Mouse (Mus musculus) midbrain, embryonic 13.5 days (tissue): ENCODE data around the gene Plg. TPM values are rescaled to one million over a fixed set of nuclear protein-coding genes. Genes with fewer than 3 reads are reported as not detected.
A peak's percentile ranks its signal among the peaks of the same experiment; 100 is the strongest.

ENCODE experiments used
- ATAC-seq: fragments of 200-750 bp; cut with Nextera tagmentation; 2 replicates; pipeline ENCODE4 v1.8.0; 2017; ENCODE audit warnings: mild to moderate bottlenecking, moderate TSS enrichment, moderate library complexity
- H3K27ac ChIP-seq: fragments of 300-500 bp; sonication (generic); 2 replicates; pipeline ENCODE4 v1.5.1; 2015; ENCODE audit warnings: inconsistent platforms, mild to moderate bottlenecking, moderate library complexity
- H3K27me3 ChIP-seq: fragments of 300-500 bp; sonication (generic); 2 replicates; pipeline ENCODE4 v1.6.1; 2015; ENCODE audit warnings: mild to moderate bottlenecking, inconsistent platforms
- H3K36me3 ChIP-seq: fragments of 300-500 bp; sonication (generic); 2 replicates; pipeline ENCODE4 v1.6.1; 2015; ENCODE audit warnings: mild to moderate bottlenecking, inconsistent platforms
- H3K4me1 ChIP-seq: fragments of 300-500 bp; sonication (generic); replicated peaks from 2 replicates; pipeline ENCODE4 v1.6.1; 2015; ENCODE audit warnings: inconsistent platforms
- H3K4me2 ChIP-seq: fragments of 300-500 bp; sonication (generic); replicated peaks from 2 replicates; pipeline ENCODE4 v1.6.1; 2015; ENCODE audit warnings: moderate library complexity, mild to moderate bottlenecking, inconsistent platforms
- H3K4me3 ChIP-seq: fragments of 300-500 bp; sonication (generic); replicated peaks from 2 replicates; pipeline ENCODE4 v1.5.1; 2015; ENCODE audit warnings: mild to moderate bottlenecking, inconsistent platforms
- H3K9ac ChIP-seq: fragments of 300-500 bp; sonication (generic); replicated peaks from 2 replicates; pipeline ENCODE4 v1.6.1; 2015; ENCODE audit warnings: mild to moderate bottlenecking, inconsistent platforms
- H3K9me3 ChIP-seq: fragments of 300-500 bp; sonication (generic); 2 replicates; pipeline ENCODE4 v1.6.1; 2016; ENCODE audit warnings: mild to moderate bottlenecking, inconsistent platforms
- WGBS: fragments of 180-500 bp; shearing (Covaris S2); methylation state at CpG from one replicate; pipeline ENCODE4 v1.1.7; 2015; 5-methylcytosine and 5-hydroxymethylcytosine counted together
- polyA plus RNA-seq: library from polyadenylated mRNA; unstranded; fragments of >200 nt; fragmentation: Nextera tagmentation; extraction: Ambion mirVana; gene quantifications from 2 replicates; pipeline ENCODE4 v1.2.1, GENCODE M21; 2015

Plg gene
- polyA plus RNA-seq, 1 experiment from 2014 or later = 0.17 TPM

DNA sequence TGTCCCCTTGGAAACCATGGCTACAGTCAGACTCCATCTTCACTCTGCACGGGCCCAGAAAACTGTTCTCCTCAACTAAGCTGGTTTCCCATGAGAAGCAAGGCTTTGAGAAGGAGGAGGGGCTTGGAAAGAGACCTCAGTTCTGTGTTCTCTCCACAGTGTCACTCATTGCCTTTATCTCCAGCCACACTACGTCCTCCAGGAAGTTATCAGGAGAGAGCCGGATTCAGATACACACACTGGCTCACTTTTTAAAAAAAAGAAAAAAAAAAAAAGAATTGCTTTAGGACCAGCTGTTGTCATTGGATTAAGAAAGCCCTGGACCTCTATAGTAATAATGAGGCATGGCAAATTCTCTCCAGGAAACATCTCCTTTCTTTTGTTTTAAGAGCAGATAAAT is 48.7 kb downstream of the Plg start:
- H3K27me3 ChIP-seq = no peaks in the 10 kb centered on the region
- H3K27ac ChIP-seq = no peak overlapping the region
- H3K9me3 ChIP-seq = no peaks in the 10 kb centered on the region
- no peak overlapping the region for H3K4me2 ChIP-seq
- ATAC-seq = no peak
- no peaks in the 10 kb centered on the region for H3K36me3 ChIP-seq
- WGBS = 37% methylated on average over 3 of the region's 3 CpGs
- H3K4me3 ChIP-seq = no peak overlapping the region
- peaks cover 9% of the 10 kb centered on the region for H3K4me1 ChIP-seq
- no peak overlapping the region for H3K9ac ChIP-seq

DNA sequence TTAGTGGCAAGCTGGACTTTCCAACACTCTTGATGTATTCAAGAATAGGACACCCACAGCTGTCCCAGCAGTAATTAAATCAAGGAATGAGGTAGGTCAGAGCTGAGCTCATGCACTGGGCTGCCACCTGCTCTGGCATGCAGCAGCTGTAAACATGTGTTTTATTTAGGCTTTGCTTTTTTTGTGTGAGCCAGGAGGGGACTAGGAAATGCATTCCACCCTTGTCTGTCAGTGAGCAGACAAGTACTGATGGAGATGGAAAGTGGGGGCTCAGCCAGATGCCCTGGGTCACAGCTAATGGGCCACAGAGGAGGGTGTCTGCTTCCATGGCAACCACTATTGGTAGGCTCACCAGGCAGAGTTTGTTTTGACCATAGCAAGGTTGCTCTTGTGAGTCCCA is 50.0 kb downstream of the Plg start:
- H3K4me3 ChIP-seq = no peak overlapping the region
- no peak overlapping the region for H3K9ac ChIP-seq
- H3K27ac ChIP-seq = no peak overlapping the region
- ATAC-seq = 0 out of 2 replicates have a peak, but pooled peaks have one; percentile 56
- H3K27me3 ChIP-seq = no peaks in the 10 kb centered on the region
- no peaks in the 10 kb centered on the region for H3K9me3 ChIP-seq
- H3K36me3 ChIP-seq = no peaks in the 10 kb centered on the region
- peaks cover 9% of the 10 kb centered on the region for H3K4me1 ChIP-seq
- H3K4me2 ChIP-seq = no peak overlapping the region

DNA sequence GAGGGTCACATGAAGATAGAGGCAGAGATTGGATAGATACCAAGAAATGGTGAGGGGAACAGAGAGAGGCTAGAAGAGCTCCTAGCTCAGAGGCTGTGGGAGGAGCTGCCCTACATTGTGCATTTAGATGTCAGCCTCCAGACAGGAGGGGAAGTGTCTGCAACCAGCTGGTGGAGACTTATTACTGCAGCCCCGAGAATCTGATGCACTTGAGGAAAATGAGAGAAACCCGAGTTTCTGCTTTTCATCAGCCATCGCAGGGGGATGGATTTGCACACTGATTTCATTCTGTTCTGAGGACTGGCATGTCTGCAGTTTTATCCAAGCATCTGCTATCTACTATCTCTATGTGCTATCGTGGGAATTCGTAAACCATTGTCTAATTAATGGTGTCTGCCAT is 53.3 kb downstream of the Plg start:
- ATAC-seq = no peak
- Histone ChIP-seq H3K4me2 (no peak overlapping the region), H3K4me3 (no peak overlapping the region), H3K27ac (no peak overlapping the region), H3K36me3 (no peaks in the 10 kb centered on the region), H3K9me3 (no peaks in the 10 kb centered on the region), H3K9ac (no peak overlapping the region), H3K27me3 (no peaks in the 10 kb centered on the region), H3K4me1 (peaks cover 9% of the 10 kb centered on the region)
- WGBS = 73% methylated on average over 5 of the region's 5 CpGs

DNA sequence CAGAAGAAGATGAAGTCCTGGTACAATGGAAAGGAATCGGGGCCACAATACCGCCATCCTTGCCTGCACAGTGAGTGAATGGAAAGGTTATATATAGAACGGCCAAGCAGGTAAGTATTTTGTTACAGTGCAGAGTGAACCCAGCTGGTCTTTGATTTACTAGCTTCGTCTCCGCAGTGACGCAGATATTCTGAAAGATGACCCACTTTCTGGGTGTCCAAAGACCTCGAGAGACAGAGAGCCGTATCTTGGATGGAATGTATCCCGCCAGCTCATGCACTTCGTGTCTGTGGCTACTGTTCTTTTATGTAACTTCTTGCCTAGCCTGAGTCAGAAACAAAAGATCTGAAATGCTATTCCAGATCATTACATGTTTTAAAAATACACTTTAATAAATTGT is 59.4 kb downstream of the Plg start:
- ATAC-seq = no peak
- no peak overlapping the region for H3K9ac ChIP-seq
- WGBS = 90% methylated on average over 10 of the region's 10 CpGs
- H3K4me1 ChIP-seq = no peaks in the 10 kb centered on the region
- no peak overlapping the region for H3K27ac ChIP-seq
- H3K4me2 ChIP-seq = no peak overlapping the region
- no peaks in the 10 kb centered on the region for H3K27me3 ChIP-seq
- H3K9me3 ChIP-seq = no peaks in the 10 kb centered on the region
- no peaks in the 10 kb centered on the region for H3K36me3 ChIP-seq
- H3K4me3 ChIP-seq = no peak overlapping the region

DNA sequence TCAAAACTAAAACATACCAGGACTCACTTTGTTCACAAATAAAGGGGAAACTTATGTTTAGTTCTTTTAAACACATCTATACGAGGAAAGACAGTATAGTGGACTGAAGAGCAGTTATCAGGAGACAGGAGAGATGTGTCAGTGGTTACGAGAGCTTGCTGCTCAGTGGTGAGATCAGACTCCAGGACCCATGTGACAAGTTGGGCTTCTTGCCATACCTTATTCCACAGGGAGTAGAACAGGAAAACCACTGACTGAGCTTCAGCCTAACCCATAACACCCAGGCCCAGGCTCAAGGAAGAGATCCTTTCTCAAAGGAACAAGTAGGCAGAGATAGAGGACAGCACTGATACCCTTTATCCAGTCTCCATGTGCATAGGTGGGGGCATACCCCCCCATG is 66.2 kb downstream of the Plg start:
- H3K4me2 ChIP-seq = no peak overlapping the region
- no peak overlapping the region for H3K9ac ChIP-seq
- no peaks in the 10 kb centered on the region for H3K27me3 ChIP-seq
- 79% methylated on average over 2 of the region's 2 CpGs for WGBS
- H3K27ac ChIP-seq = no peak overlapping the region
- no peaks in the 10 kb centered on the region for H3K36me3 ChIP-seq
- H3K4me3 ChIP-seq = no peak overlapping the region
- no peak for ATAC-seq
- H3K9me3 ChIP-seq = no peaks in the 10 kb centered on the region
- H3K4me1 ChIP-seq = no peaks in the 10 kb centered on the region

DNA sequence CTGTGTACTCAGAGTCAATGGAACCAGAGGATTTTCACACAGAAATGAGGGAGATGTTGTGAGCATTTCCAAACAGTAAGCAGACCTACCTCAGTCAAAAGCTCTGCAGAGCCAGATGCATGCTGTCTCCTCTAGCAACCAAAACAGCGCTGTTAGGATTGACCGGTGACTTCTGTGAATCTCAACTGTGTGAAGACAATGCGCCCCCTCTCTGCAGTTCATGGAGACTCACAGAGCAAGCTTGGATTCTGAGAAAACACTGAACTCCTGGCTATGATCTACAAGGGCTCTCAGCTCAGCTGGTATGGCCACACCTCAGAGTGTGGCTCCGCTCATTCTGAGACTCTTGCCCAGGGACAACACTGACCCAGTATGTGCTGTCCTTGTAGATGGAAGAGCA is 72.8 kb downstream of the Plg start:
- H3K4me3 ChIP-seq = no peak overlapping the region
- H3K27ac ChIP-seq = no peak overlapping the region
- H3K27me3 ChIP-seq = no peaks in the 10 kb centered on the region
- WGBS = 50% methylated on average over 4 of the region's 4 CpGs
- H3K9ac ChIP-seq = no peak overlapping the region
- H3K4me2 ChIP-seq = no peak overlapping the region
- no peaks in the 10 kb centered on the region for H3K9me3 ChIP-seq
- no peaks in the 10 kb centered on the region for H3K36me3 ChIP-seq
- no peak for ATAC-seq
- H3K4me1 ChIP-seq = 0 out of 2 replicates have a peak, but pooled peaks cover 4% of the 10 kb centered on the region

DNA sequence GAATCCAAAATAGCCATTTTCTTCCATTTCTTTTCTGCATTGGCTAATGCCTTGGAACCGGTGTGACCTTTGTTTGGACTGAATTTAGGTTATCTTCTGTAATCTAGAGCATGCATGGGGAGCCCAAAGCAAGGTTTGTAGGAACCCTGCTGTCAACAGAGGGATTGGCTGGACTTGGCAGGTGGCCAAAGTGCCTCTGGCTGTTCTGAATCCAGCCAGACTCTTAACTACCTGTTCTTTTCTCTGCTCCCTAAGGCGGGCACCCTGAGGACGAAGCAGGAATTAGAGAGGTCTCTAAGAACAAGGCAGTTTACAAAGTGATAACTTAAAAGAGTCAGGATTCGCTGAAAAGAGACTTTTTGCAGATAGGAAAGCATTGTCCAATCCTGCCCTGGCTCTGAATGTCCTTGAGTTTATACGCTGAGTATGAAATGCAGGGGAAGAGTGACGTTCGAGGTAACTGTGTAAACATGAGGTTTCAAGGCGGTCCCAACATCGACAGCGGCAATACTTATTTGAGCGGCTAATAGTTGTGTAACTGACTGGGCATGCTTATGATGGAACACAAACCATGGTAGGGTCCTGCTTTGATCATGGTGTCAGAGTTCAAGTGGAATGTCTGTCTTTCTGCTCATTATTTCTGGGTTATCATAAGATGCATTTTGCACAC is 74.6 kb downstream of the Plg start:
- Histone ChIP-seq H3K9ac (no peak overlapping the region), H3K27me3 (no peaks in the 10 kb centered on the region), H3K36me3 (no peaks in the 10 kb centered on the region), H3K4me3 (no peak overlapping the region), H3K27ac (no peak overlapping the region), H3K4me1 (0 out of 2 replicates have a peak, but pooled peaks cover 4% of the 10 kb centered on the region), H3K9me3 (no peaks in the 10 kb centered on the region), H3K4me2 (no peak overlapping the region)
- no peak for ATAC-seq
- 82% methylated on average over 11 of the region's 11 CpGs for WGBS

DNA sequence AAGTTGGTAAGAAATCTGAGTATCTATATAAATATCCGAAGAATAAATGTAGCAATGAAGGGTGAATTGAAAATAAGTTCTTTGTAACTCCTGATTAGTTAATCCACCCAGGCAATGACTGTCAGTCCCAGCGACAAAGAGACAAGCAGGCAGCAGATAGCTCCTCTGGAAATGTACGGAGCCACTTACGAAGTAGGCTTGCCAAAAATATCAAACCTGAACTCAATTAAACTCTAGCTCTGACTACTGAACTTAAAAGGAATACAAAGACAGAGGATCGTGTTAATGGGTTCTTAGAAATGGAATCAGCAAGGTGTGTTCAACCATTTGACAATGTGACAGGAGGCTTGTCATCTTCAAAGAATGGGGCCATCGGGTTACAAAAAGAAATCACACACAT is 75.3 kb downstream of the Plg start:
- no peaks in the 10 kb centered on the region for H3K27me3 ChIP-seq
- WGBS = 83% methylated on average over 6 of the region's 6 CpGs
- no peaks in the 10 kb centered on the region for H3K9me3 ChIP-seq
- H3K36me3 ChIP-seq = no peaks in the 10 kb centered on the region
- H3K4me3 ChIP-seq = no peak overlapping the region
- H3K4me2 ChIP-seq = no peak overlapping the region
- H3K27ac ChIP-seq = no peak overlapping the region
- H3K9ac ChIP-seq = no peak overlapping the region
- no peak for ATAC-seq
- 0 out of 2 replicates have a peak, but pooled peaks cover 4% of the 10 kb centered on the region for H3K4me1 ChIP-seq

DNA sequence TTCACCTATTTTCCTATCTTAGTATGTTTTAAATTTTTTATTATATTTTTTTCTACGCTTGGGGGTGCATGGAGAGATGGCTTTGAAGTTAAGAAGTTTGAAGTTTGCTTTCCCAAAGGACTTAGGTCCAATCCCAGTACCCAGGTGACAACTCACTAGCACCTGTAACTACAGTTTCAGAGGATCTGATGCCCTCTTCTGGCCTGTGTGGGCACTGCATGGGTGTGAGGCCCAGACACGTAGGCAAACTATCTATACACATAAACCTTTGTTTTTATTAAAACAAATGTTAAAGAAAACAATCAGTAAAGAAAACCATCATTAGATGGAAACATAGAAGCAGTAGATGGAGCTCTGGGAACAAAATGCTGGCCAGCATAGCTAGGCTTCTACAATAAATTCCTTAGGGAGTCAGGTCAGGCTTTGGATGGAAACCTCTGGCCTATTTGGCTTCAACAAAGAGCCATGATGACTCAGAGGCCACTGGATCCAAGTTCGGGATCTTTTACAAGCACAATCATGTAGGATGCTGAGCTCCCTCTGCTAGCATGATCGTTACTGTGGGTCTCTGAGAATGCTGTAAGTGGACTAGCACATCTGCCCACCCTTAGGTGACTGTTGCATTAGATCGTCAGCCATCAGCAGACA is 76.9 kb downstream of the Plg start:
- H3K27ac ChIP-seq = no peak overlapping the region
- H3K4me3 ChIP-seq = no peak overlapping the region
- no peak overlapping the region for H3K9ac ChIP-seq
- no peak for ATAC-seq
- H3K9me3 ChIP-seq = no peaks in the 10 kb centered on the region
- 0 out of 2 replicates have a peak, but pooled peaks cover 4% of the 10 kb centered on the region for H3K4me1 ChIP-seq
- H3K36me3 ChIP-seq = no peaks in the 10 kb centered on the region
- no peak overlapping the region for H3K4me2 ChIP-seq
- WGBS = 85% methylated on average over 5 of the region's 5 CpGs
- no peaks in the 10 kb centered on the region for H3K27me3 ChIP-seq

DNA sequence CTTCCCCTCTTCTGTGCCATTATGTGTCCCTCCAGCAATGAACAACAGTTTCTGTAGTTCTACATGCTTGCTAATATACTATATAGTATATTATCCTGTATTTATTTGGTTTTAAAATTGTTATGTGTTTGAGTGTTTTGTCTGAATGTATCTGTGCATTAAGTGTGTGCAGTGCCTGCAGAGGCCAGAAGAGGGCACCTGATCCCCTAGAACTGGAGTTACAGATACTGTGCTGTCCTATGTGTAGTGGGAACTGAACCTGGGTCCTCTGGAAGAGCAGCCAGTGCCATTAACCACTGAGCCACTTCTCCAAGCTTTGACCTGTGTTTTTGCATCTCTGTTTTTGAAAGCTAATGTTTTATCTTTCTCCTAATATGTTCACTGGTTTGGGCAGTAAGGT is 82.8 kb downstream of the Plg start:
- Histone ChIP-seq H3K9ac (no peak overlapping the region), H3K27me3 (no peaks in the 10 kb centered on the region), H3K4me2 (no peak overlapping the region), H3K9me3 (0 out of 2 replicates have a peak, but pooled peaks cover 3% of the 10 kb centered on the region), H3K4me3 (no peak overlapping the region), H3K27ac (no peak overlapping the region), H3K4me1 (no peaks in the 10 kb centered on the region), H3K36me3 (no peaks in the 10 kb centered on the region)
- no peak for ATAC-seq

DNA sequence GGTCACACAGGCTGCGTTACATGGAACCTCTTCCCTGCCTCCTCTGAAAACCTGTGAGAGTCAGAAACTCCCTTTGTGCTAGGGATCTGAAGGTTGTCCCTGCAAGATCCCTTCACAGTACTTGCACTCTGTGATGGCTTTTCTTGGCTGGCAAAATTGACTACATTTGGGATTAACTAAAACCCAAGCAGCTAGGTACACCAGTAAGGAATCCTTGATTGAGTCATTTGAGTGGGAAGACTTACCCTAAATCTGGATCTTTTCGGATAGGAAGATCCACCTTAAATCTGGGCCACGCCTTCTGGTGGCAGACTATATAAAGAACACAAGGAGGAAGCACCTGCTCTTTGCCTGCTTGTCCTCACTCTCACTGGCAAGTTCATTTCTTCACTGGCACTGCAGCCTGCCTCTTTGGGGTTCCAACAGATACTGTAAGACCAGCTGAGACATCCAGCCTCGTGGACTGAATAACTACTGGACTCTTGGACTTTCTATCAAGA is 88.1 kb downstream of the Plg start:
- H3K4me2 ChIP-seq = no peak overlapping the region
- no peaks in the 10 kb centered on the region for H3K9me3 ChIP-seq
- H3K4me1 ChIP-seq = no peaks in the 10 kb centered on the region
- ATAC-seq = no peak
- no peaks in the 10 kb centered on the region for H3K36me3 ChIP-seq
- WGBS = 76% methylated on average over 4 of the region's 4 CpGs
- H3K9ac ChIP-seq = no peak overlapping the region
- H3K27ac ChIP-seq = no peak overlapping the region
- H3K27me3 ChIP-seq = no peaks in the 10 kb centered on the region
- no peak overlapping the region for H3K4me3 ChIP-seq

DNA sequence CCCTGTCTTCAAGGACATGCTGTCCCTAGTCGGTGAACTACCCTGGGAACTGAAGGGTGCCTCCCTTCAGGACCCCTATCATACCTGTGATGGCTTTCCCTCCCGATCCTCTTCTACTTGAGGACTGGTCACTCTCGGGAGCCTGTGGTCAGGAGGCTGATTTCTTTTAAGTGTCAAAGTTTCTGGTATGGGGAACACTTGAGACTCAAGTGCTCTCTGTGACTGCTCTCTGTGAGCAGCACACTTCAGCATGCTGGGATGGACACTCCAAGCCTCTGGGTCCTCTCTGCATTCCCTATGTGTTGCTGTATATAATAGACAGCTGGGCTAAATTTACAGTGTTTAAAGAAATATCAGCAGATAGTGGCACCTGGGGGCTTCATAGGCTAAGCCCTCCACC is 89.2 kb downstream of the Plg start:
- ATAC-seq = no peak

DNA sequence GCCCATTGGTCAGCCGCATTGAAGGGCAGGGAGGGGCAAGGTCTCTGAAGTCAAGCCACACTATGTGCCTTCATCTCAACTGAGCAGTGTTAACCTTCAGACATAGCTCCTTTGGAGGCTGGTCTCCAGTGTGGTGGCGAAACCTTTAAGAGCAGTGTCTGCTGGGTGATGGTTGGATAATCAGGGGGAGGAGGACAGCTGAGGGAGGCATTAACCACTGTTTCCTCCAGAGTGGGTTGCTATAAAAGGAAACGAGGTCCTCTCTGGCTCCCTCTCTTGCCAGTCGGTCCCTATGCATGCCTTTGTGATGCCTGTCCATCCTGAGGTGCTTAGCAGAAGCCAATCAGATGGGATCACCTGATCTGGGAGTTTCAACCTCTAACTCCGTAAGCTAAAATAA is 90.3 kb downstream of the Plg start:
- 80% methylated on average over 5 of the region's 5 CpGs for WGBS
- Histone ChIP-seq H3K27ac (no peak overlapping the region), H3K4me3 (no peak overlapping the region), H3K27me3 (no peaks in the 10 kb centered on the region), H3K36me3 (no peaks in the 10 kb centered on the region), H3K4me1 (no peaks in the 10 kb centered on the region), H3K9me3 (no peaks in the 10 kb centered on the region), H3K4me2 (no peak overlapping the region), H3K9ac (no peak overlapping the region)
- ATAC-seq = no peak

More for the DNA sequence above, 89.2 kb downstream of the Plg start:
- WGBS = 79% methylated on average over 3 of the region's 3 CpGs
- Histone ChIP-seq H3K4me2 (no peak overlapping the region), H3K27me3 (no peaks in the 10 kb centered on the region), H3K4me3 (no peak overlapping the region), H3K9me3 (no peaks in the 10 kb centered on the region), H3K36me3 (no peaks in the 10 kb centered on the region), H3K4me1 (no peaks in the 10 kb centered on the region), H3K9ac (no peak overlapping the region), H3K27ac (no peak overlapping the region)
